Mouse (Mus musculus) NIH3T3 (cell line): Measurements from ENCODE around the gene Gstp1.

Source experiments
- DNase-seq: peaks from one replicate; pipeline ENCODE4 v3.0.0-alpha.2; 2012; ENCODE audit warnings: low read depth

Gene Gstp1

DNA sequence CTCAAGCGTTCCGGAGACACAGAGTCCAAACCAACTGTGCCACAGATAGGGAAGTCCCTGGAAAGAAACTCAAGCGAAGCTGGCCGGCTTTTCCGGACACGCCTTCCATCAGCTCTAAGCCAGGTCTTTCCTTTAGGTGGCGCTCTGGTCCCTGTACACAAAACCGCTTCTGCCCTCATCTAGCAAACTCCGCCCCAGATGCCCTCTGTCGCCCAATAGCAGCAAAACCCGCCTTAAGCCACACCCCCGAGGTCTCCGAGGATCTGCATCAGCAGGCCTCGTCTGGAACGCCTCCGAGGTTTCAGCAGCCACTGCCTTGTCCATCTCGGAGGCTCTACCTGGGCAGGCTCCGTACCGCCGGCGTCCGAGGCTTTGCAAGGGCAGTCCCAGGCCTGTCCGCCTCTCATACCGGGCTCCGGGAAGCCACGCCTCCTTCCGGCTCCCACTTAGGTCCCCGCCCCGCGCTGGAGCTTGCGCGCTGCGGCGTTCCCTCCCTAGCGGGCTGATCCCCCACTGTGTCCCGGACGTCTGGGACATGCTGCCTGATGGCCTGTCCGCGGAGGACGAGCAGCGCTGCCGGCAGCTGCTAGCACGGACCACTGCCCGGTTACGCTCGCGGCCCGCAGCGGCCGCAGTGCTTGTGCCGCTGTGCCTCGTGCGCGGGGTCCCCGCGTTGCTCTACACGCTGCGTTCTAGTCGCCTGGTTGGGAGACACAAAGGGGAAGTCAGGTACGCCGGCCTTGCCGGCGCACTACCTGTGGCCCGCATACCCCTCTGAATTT is 37.5 kb downstream of the Gstp1 start, which contains the start of the genes Nudt8 and Gm49405:
TSS of gene Nudt8 (plus strand) at position 462 of the 782 bp plus-strand sequence.
TSS of gene Gm49405 (plus strand) at position 508 of the 782 bp plus-strand sequence.
- DNase-seq: peak; percentile 99

DNA sequence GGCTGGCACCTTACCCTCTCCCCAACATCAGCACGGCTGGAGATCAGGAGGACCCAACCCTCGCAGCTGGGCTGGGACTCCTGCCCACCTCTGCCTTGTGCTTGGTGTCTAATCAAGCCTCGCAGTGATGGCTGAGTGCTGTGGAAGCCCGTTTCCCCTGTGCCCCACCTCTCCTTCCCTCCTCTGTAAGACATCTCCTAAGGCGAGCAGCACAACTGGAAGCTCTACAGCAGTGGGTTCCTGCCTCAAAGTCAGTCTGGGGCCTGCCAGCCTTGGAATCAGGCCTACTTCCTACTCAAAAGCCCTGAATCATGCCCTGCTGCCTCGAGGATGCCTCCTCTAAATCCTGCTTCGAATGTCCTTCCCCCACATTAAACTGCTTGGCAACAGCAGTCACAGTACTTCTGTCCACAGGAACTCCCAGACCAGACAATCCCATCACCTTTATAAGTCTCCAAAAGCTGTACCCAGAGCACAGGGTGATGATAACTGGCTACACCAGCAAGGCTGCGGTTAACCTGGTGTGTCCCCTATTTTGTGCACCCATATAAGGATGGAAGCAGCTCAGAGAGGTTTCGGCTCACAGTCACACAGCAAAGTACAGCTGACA is 38.6 kb downstream of the Gstp1 start:
- peak; percentile 47 for DNase-seq

DNA sequence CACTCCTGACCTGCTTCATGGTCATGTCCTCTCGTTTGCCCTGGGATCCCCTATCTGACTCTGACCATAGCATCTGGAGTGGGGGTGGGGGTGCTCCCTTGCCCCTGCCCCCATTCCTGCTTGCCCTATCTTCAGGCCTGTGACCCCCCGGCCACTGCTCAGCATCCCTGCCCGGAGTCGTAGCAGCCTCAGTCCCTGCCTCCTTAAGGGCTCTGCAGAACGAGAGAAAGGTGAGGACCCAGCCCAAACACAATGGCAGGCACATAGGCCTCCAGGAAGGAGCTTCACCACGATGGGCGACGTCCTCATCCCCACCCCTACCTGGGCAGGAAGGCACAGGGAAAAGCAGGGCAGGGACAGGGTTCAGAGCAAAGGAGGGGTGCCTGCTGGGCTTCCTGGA is 39.5 kb downstream of the Gstp1 start:
- no peak for DNase-seq

DNA sequence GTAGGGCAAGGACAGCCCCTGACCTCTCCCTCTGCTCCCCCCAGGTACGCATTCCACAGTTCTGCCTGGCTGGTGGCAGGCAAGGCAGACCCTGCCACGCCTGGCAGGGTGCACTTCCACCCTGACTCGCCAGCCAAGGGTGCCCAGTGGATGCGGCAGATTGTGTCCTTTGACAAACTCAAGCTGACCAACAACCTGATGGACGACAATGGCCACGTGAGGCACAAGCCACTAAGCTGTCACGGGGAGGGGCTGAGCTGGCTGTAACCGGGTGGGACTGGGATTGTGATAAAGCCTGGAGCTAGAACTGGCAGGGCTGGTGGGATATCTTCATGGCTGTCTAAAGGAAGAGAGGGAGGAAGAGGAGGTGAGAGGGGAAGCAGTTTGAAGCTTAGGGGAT is 40.6 kb downstream of the Gstp1 start:
- DNase-seq: no peak

DNA sequence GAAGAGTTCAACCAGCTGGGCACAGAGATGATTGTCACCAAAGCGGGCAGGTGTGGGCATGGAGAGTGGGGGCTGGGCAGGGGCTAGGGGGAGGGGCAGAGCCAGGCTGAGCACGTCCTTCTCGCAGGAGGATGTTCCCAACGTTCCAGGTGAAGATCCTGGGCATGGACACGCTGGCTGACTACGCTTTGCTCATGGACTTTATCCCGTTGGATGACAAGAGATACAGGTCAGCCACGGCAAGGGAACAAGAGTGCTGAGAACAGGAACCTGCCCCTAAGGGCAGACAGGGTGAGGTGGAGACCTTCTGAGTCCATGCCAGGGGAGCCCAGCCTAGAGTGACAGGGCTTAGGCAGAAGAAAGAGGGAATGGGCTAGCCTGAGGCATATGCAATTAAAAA is 41.0 kb downstream of the Gstp1 start:
- DNase-seq: no peak

DNA sequence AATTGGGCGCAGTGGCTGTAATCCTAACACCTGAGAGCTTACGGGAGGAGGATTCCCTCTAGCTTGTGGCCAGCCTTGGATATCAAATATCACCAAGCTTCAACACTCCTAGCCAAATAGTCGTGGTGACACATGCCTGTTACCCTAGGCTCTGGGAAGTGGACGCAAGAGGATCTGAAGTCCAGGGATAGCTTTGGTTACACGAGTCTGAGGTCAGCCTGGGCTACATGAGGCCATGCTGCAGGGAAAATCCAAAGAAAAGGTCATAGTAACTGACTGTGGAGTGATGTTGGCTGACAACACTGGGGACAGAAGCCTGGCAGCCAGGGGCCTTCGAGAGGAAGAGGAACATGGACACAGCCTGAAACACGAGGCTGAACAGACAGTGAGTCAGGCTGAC is 41.7 kb downstream of the Gstp1 start:
- DNase-seq: no peak

DNA sequence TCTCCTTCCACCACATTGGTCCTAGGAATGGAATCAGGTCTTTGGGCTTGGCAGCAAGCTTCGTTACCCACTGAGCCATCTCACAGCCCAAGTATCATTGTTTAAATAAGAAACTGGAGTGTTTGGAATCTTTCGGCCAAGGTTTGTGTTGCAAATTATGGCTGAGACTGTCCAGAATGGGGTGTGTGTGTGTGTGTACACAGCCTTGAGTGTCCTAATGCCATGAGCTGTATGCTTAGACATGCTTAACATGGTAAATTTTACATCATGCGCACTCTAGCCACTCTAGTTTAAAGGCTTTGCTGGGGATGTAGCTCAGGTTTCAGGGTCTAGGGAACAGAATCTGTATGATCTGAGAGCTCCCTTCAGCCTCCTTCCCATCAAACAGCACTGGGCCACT is 42.3 kb downstream of the Gstp1 start:
- no peak for DNase-seq

DNA sequence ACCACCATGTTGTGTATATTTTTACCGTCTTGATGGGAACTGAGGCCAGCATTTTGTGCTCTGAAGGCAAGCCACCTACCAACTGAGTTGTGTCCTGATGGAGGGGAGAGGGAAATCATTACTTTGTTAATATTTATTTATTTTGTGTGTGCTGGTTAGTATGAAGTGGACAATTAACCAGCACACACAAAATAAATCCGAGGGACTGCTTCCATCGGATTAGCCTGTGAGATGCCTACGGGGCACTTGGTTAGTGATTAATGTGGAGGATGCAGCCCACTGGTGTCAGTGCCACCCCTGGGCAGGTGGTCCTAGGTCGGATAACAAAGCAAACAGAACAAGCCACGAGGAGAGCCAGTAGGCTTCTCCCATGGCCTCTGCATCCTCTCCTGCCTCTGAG is 42.9 kb downstream of the Gstp1 start:
- no peak for DNase-seq

DNA sequence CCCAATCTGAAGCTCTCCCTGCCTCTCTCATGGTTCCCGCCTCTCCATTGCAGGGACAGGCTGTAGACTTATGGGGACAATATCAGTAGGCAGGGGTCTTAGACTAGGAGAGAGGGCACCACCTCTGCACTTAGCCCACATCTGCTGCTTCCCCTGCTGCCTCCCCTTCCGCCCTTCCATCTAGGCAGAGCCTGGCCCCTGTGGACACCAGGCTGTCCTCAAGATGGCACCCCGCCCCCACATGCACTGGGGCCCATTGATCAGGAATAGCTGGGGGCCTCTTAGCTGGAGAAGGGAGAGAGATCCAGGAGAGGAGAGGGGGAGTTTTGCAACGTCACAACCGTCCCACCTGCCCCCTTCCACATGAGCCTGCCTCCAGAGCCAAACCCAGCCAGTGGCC is 45.4 kb downstream of the Gstp1 start, which contains the start of gene Tbx10:
TSS of gene Tbx10 (plus strand) at position 337 of the 400 bp plus-strand sequence.
- no peak for DNase-seq

DNA sequence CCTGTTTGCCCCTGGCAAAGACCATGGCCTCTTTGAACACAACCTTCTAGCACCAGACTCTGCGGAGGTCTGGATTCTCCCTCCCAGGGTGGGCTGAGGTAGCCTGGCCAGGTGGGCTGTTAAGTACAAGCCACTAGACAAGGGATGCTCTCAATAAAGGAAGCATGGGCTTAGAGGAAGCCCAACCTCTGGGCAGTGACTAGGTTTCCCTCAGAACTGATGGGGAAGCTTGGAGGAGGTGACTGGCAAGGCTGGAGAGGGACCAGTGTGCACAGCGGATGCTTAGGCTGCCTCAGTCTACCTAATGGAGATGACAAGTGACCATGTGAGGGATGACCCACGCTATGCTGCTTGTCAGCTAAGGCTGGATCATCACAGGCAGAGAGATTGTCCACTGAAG is 45.8 kb downstream of the Gstp1 start:
- DNase-seq: no peak

DNA sequence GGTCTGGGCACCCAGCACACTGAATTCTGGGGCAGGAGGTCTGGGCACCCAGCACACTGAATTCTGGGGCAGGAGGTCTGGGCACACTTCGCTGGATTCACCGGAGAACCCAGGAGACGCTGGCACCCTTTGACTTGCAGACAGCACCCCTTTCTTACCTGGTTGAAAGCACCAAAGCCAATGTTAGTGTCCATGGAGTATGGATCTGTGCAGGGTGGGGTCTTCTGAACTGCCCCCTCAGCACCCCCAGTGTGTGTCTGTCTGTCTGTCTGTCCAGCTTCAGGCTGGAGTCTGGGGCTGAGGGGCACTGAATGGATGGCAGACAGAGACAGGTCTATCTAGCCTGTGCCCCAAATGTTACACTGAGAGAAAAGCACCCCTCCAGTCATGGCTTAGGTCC is 46.2 kb downstream of the Gstp1 start:
- DNase-seq: no peak

DNA sequence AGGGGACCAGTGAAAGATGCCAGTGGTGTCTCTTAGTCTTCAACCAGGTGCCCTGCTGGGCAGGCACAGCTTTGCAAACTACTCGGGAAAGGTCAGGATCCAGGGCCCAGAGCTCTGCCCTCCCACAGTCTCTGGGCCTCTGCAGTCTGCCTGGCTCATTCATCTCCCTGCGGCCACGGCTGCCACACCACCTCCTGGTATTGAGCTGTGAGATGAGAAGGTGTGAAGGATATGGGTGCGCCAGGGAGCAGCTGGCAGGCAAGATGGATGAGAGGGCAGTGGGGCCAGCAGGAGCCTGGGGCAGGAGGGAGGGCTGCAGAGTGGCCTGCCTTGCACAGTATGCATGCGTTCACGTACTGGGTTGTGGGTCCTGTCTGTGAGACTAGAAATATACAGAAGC is 47.0 kb downstream of the Gstp1 start:
- no peak for DNase-seq

DNA sequence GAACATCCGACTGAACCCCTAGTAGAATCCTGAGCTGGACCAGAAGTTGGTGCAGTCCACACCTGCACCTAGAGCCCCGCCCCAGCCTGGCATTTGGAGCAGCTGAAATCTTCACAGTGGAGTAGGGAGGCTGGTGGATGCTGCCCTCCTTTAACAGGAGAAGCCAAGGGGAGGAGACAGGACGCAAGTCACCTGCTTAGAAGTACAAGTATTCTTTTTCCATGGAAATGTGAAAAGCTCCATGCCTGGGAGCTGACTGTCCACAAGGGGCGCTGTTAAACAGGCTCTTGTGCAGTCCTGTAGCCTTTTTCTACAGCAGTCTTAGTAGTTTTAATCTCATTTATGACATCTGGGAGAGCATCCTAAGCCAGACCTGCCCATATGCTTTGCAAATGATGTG is 49.0 kb downstream of the Gstp1 start:
- peak; percentile 38 for DNase-seq

DNA sequence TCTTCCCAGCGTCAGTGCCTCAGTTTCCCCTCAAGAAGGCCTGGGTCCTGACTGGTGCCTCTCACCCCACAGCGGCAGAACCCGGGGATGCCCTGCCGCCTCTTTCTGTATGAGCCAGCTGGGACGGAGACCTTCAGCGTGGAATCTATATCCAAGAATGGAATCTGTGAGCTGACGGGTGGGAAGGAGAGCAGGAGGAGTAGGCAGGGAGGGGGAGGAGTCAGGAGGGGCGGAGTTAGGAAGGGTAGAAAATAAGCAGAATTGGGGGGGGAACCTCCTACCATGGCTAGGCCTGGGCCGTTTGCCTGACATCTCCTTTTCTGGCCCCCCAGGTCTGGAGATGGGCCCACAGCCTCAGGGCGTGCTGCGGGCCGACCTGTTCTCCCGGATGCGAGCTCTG is 49.7 kb downstream of the Gstp1 start:
- DNase-seq: no peak

DNA sequence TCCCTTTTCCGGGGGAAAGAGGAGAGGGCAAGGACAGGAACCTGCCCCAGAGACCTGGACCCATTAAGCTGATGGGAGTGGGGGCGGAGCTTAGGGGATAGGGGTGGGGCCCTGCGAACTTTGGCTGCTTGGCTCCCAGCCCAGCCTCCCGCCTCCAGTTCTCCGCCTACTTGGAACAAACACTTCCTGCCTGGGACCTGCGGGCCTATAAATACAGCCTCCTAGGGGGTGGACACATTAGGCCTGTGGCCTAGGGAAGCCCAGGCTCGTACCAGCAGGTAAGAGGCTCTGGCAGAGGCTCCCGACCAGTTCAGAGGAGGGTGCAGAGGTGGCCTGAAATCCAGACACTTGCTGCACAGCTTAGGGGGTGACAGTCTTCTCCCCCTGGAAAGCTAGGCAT is 51.5 kb downstream of the Gstp1 start, which contains the start of gene Acy3:
TSS of gene Acy3 (plus strand) at position 237 of the 400 bp plus-strand sequence.
- peak; percentile 80 for DNase-seq
